Mouse (Mus musculus) myocyte (in vitro differentiated cells): ENCODE results near the gene Jup. TPM values are rescaled to one million over a fixed set of nuclear protein-coding genes. Genes with fewer than 3 reads are reported as not detected.
A peak's percentile ranks its signal among the peaks of the same experiment; 100 is the strongest.

ENCODE experiments used
- H3K27me3 ChIP-seq: one replicate; pipeline ENCODE4 v1.6.1; 2011; ENCODE audit not compliant: control insufficient read depth, insufficient read depth, insufficient read length
- H3K36me3 ChIP-seq: one replicate; pipeline ENCODE4 v1.6.1; 2011; ENCODE audit not compliant: control insufficient read depth, insufficient read depth
- H3K4me2 ChIP-seq: one replicate; pipeline ENCODE4 v1.6.1; 2011; ENCODE audit warnings: low read depth, control low read depth
- H3K4me3 ChIP-seq: one replicate; pipeline ENCODE4 v1.5.1; 2011; ENCODE audit warnings: mild to moderate bottlenecking, control low read depth, moderate library complexity
- H3K79me2 ChIP-seq: one replicate; pipeline ENCODE4 v1.6.1; 2011; ENCODE audit not compliant: control insufficient read depth, insufficient read depth
- H3ac ChIP-seq: one replicate; pipeline ENCODE4 v1.6.1; 2011; ENCODE audit not compliant: control insufficient read depth, insufficient read length
- CEBPB ChIP-seq: IDR thresholded peaks from 2 replicates; pipeline ENCODE4 v1.6.1; 2011; ENCODE audit warnings: mild to moderate bottlenecking, moderate library complexity; ENCODE audit not compliant: poor library complexity, insufficient read depth, severe bottlenecking
- E2F4 ChIP-seq: IDR thresholded peaks from one replicate; pipeline ENCODE4 v1.6.1; 2011; ENCODE audit warnings: mild to moderate bottlenecking, control low read depth, moderate library complexity; ENCODE audit not compliant: insufficient read depth
- MAX ChIP-seq: IDR thresholded peaks from one replicate; pipeline ENCODE4 v1.6.1; 2011; ENCODE audit warnings: low read depth, mild to moderate bottlenecking, control low read depth
- MYOD1 ChIP-seq, 3 experiments: IDR thresholded peaks; one replicate each; pipeline ENCODE4 v1.6.1; 2011; ENCODE audit warnings: control low read depth in 2 of 3, low read depth in 2 of 3, mild to moderate bottlenecking in 2 of 3, moderate library complexity in 1 of 3; ENCODE audit not compliant: insufficient read length in 2 of 3, control insufficient read depth in 1 of 3
- MYOG ChIP-seq, 3 experiments: IDR thresholded peaks; one replicate each; pipeline ENCODE4 v1.6.1; 2011; ENCODE audit warnings: control low read depth in 2 of 3, low read depth in 2 of 3, mild to moderate bottlenecking in 2 of 3; ENCODE audit not compliant: insufficient read length in 2 of 3, control insufficient read depth in 1 of 3, insufficient read depth in 1 of 3
- POLR2A ChIP-seq: IDR thresholded peaks from one replicate; pipeline ENCODE4 v1.6.1; 2011; ENCODE audit warnings: low read depth, mild to moderate bottlenecking, control low read depth, moderate library complexity; ENCODE audit not compliant: insufficient read length
- POLR2AphosphoS2 ChIP-seq: IDR thresholded peaks from one replicate; pipeline ENCODE4 v1.6.1; 2011; ENCODE audit warnings: low read depth, control low read depth; ENCODE audit not compliant: insufficient read length
- REST ChIP-seq: IDR thresholded peaks from one replicate; pipeline ENCODE4 v1.6.1; 2011; ENCODE audit warnings: mild to moderate bottlenecking, control low read depth, moderate library complexity; ENCODE audit not compliant: insufficient read depth, insufficient read length
- SRF ChIP-seq: IDR thresholded peaks from one replicate; pipeline ENCODE4 v1.6.1; 2011; ENCODE audit warnings: low read depth; ENCODE audit not compliant: control insufficient read depth, insufficient read length
- TCF12 ChIP-seq: IDR thresholded peaks from one replicate; pipeline ENCODE4 v1.6.1; 2011; ENCODE audit warnings: mild to moderate bottlenecking, control low read depth; ENCODE audit not compliant: poor library complexity, insufficient read depth, severe bottlenecking
- TCF3 ChIP-seq: IDR thresholded peaks from one replicate; pipeline ENCODE4 v1.6.1; 2011; ENCODE audit warnings: low read depth, control low read depth; ENCODE audit not compliant: insufficient read length
- USF1 ChIP-seq: IDR thresholded peaks from one replicate; pipeline ENCODE4 v1.6.1; 2011; ENCODE audit warnings: low read depth, mild to moderate bottlenecking, control low read depth, moderate library complexity
- polyA plus RNA-seq: library from polyadenylated mRNA; unstranded; fragments of >200 nt; fragmentation: generic; extraction: Trizol; gene quantifications from one replicate; pipeline ENCODE4 v1.2.1, GENCODE M21; 2012; ENCODE audit warnings: missing spikeins

Gene Jup
- polyA plus RNA-seq, 1 experiment, result 161 TPM

GRCm38 (mm10) chr11:100356819-100357211 is 40.7 kb downstream of the Jup start:
- Histone ChIP-seq H3K79me2 (no peaks in the 10 kb centered on the region), H3K36me3 (no peaks in the 10 kb centered on the region), H3K4me2 (peak overlapping the region; percentile 100), H3K27me3 (peaks cover 8% of the 10 kb centered on the region), H3ac (no peak overlapping the region), H3K4me3 (peak overlapping the region; percentile 33)
- no peak for TF ChIP-seq USF1
- no peak for TF ChIP-seq MYOD1 (IDR thresholded peaks at IDR 0.05; ENCODE audit: control insufficient read depth in 1 of 3, insufficient read length in 2 of 3, low read depth in 2 of 3)
- no peak for TF ChIP-seq MYOG (IDR thresholded peaks at IDR 0.05; ENCODE audit: control insufficient read depth in 1 of 3, insufficient read depth in 1 of 3, insufficient read length in 2 of 3, low read depth in 2 of 3)
- no peak for TF ChIP-seq E2F4
- TF ChIP-seq POLR2AphosphoS2, result no peak
- no peak for TF ChIP-seq TCF12
- TF ChIP-seq TCF3, result no peak
- TF ChIP-seq POLR2A, result no peak
- no peak for TF ChIP-seq REST
- TF ChIP-seq CEBPB, result no peak
- no peak for TF ChIP-seq MAX
- no peak for TF ChIP-seq SRF

- peaks cover 8% of the 10 kb centered on the region for H3K27me3 ChIP-seq
- no peaks in the 10 kb centered on the region for H3K79me2 ChIP-seq
- peak in 1 of 3 experiments; percentile 12 for TF ChIP-seq MYOG (IDR thresholded peaks at IDR 0.05; ENCODE audit: control insufficient read depth in 1 of 3, insufficient read depth in 1 of 3, insufficient read length in 2 of 3, low read depth in 2 of 3)
- no peak for TF ChIP-seq USF1
- peak in 1 of 3 experiments; percentile 47 for TF ChIP-seq MYOD1 (IDR thresholded peaks at IDR 0.05; ENCODE audit: control insufficient read depth in 1 of 3, insufficient read length in 2 of 3, low read depth in 2 of 3)
- H3ac ChIP-seq, result no peak within 1 kb of the TSS
- peak within 1 kb of the TSS; percentile 33 for H3K4me3 ChIP-seq
- peak within 1 kb of the TSS; percentile 100 for H3K4me2 ChIP-seq
- H3K36me3 ChIP-seq, result no peaks in the 10 kb centered on the region
These were observed 41.4 kb downstream of the Jup start, which contains the start of gene Hap1 for GRCm38 (mm10) chr11:100355972-100356818. Hap1 (minus strand) TSS chr11:100356128.

GRCm38 (mm10) chr11:100355151-100355951 is 42.2 kb downstream of the Jup start:
- Histone ChIP-seq H3K4me3 (peak overlapping the region; percentile 33), H3K27me3 (peaks cover 8% of the 10 kb centered on the region)
- TF ChIP-seq CEBPB, result no peak
- no peak for TF ChIP-seq POLR2A
- no peak for TF ChIP-seq TCF3
- TF ChIP-seq REST, result no peak
- TF ChIP-seq MYOG (IDR thresholded peaks at IDR 0.05; ENCODE audit: control insufficient read depth in 1 of 3, insufficient read depth in 1 of 3, insufficient read length in 2 of 3, low read depth in 2 of 3), result no peak
- no peak for TF ChIP-seq POLR2AphosphoS2
- TF ChIP-seq TCF12, result no peak
- TF ChIP-seq SRF, result no peak
- no peak for TF ChIP-seq MYOD1 (IDR thresholded peaks at IDR 0.05; ENCODE audit: control insufficient read depth in 1 of 3, insufficient read length in 2 of 3, low read depth in 2 of 3)
- no peak for TF ChIP-seq E2F4
- TF ChIP-seq USF1, result no peak
- no peak for TF ChIP-seq MAX

GRCm38 (mm10) chr11:100352076-100352857 is 45.3 kb downstream of the Jup start:
- Histone ChIP-seq H3ac (no peak overlapping the region), H3K4me2 (no peak overlapping the region), H3K4me3 (no peak overlapping the region), H3K27me3 (peaks cover 21% of the 10 kb centered on the region), H3K36me3 (no peaks in the 10 kb centered on the region), H3K79me2 (no peaks in the 10 kb centered on the region)
- TF ChIP-seq MAX (no peak), REST (no peak), MYOD1 (IDR thresholded peaks at IDR 0.05; ENCODE audit: control insufficient read depth in 1 of 3, insufficient read length in 2 of 3, low read depth in 2 of 3) (no peak), TCF12 (no peak), CEBPB (no peak), SRF (no peak), TCF3 (no peak), POLR2AphosphoS2 (no peak), MYOG (IDR thresholded peaks at IDR 0.05; ENCODE audit: control insufficient read depth in 1 of 3, insufficient read depth in 1 of 3, insufficient read length in 2 of 3, low read depth in 2 of 3) (no peak), POLR2A (no peak), USF1 (no peak), E2F4 (no peak)

More at GRCm38 (mm10) chr11:100355151-100355951, 42.2 kb downstream of the Jup start:
- Histone ChIP-seq H3K36me3 (no peaks in the 10 kb centered on the region), H3ac (no peak overlapping the region), H3K4me2 (peak overlapping the region; percentile 100), H3K79me2 (no peaks in the 10 kb centered on the region)
